Mouse (Mus musculus): ENCODE measurements around the gene Cfl1. TPM values are rescaled to one million over a fixed set of nuclear protein-coding genes. Genes with fewer than 3 reads are reported as not detected.
A peak's percentile ranks its signal among the peaks of the same experiment; 100 is the strongest.
"Not testable (repeated sequence)": the region's sequence is repeated elsewhere in the genome, so short reads cannot be mapped to it uniquely, and the experiment has no call there.

The Cfl1 gene
- polyA plus RNA-seq, 1 experiment from 2014 or later: 3,620 TPM

GRCm38 (mm10) chr19:5485371-5485770 lies 4.9 kb upstream of the Cfl1 start:
- Histone ChIP-seq H3K9ac (no peak overlapping the region), H3K27ac (no peak overlapping the region), H3K4me2 (replicated peaks) (no peak overlapping the region), H3K4me1 (replicated peaks; ENCODE audit: control insufficient read depth, insufficient read depth, low read length) (peaks cover 18% of the 10 kb centered on the region; the same call in 1 of the 2 replicates), H3K27me3 (ENCODE audit: control insufficient read depth, insufficient read depth, low read length) (no peaks in the 10 kb centered on the region), H3K9me3 (ENCODE audit: control insufficient read depth, low read length) (no peaks in the 10 kb centered on the region), H3K36me3 (replicated peaks; ENCODE audit: control insufficient read depth, insufficient read depth) (peaks cover 56% of the 10 kb centered on the region), H3K4me3 (replicated peaks; ENCODE audit: low read length) (no peak overlapping the region)
- ATAC-seq (ENCODE audit: low FRiP score): no peak
- DNase-seq (ENCODE audit: low spot score): no peak
- WGBS: 92% methylated on average over 8 of the region's 8 CpGs

DNA sequence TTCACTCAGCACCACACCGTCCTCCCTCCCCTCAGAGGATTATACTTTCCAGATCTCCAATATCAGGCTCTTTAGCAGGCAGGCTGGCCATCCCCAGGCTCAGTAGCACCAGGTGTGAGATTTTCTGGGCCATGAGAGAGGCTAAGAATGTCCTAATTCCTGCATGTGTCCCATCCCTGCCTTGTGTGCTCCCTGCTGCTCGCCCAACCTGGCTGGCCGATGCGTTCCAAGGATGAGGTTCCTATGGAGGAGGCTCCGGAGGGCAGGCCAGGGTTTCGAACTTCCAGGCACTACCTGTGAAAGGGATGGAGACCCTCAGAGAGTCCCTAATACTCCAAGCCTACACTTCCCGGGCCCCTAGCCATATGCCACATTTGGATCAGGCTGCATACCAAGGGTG lies 4.4 kb upstream of the Cfl1 start:
- no peak overlapping the region for H3K27ac ChIP-seq
- H3K9ac ChIP-seq: no peak overlapping the region
- H3K36me3 ChIP-seq (replicated peaks; ENCODE audit: control insufficient read depth, insufficient read depth): peaks cover 51% of the 10 kb centered on the region
- ATAC-seq (ENCODE audit: low FRiP score) (no peak), DNase-seq (ENCODE audit: low spot score) (no peak)
- H3K4me1 ChIP-seq (replicated peaks; ENCODE audit: control insufficient read depth, insufficient read depth, low read length): peaks cover 18% of the 10 kb centered on the region; the same call in 1 of the 2 replicates
- H3K4me3 ChIP-seq (replicated peaks; ENCODE audit: low read length): no peak overlapping the region
- WGBS: 92% methylated on average over 7 of the region's 7 CpGs
- H3K9me3 ChIP-seq (ENCODE audit: control insufficient read depth, low read length): no peaks in the 10 kb centered on the region
- H3K4me2 ChIP-seq (replicated peaks): no peak overlapping the region
- no peaks in the 10 kb centered on the region for H3K27me3 ChIP-seq (ENCODE audit: control insufficient read depth, insufficient read depth, low read length)

DNA sequence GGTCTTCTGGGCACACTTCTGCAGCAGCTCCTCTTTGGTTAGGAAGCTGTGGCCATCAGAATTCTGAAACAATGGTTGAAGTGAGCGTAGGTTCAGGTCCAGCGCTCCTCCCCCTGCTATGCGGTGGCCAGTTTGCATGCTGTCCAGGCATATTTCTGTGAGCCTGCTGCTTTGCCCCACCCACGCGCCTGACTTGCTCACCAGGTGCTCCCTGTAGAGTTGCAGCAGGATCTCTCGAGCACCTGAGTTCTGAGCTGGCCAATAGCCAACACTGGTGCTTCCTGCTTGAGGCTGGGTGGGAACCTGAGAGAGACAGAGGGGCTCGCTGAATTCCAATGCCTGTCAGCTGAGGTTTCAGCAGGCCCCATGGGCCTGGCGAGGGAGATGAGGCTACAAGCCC lies 4.0 kb upstream of the Cfl1 start:
- Histone ChIP-seq H3K9me3 (ENCODE audit: control insufficient read depth, low read length) (no peaks in the 10 kb centered on the region), H3K4me2 (replicated peaks) (no peak overlapping the region), H3K27me3 (ENCODE audit: control insufficient read depth, insufficient read depth, low read length) (no peaks in the 10 kb centered on the region), H3K9ac (no peak overlapping the region), H3K4me1 (replicated peaks; ENCODE audit: control insufficient read depth, insufficient read depth, low read length) (peaks cover 18% of the 10 kb centered on the region; the same call in 1 of the 2 replicates), H3K27ac (no peak overlapping the region), H3K36me3 (replicated peaks; ENCODE audit: control insufficient read depth, insufficient read depth) (peaks cover 47% of the 10 kb centered on the region), H3K4me3 (replicated peaks; ENCODE audit: low read length) (no peak overlapping the region)
- no peak for ATAC-seq (ENCODE audit: low FRiP score)
- 91% methylated on average over 8 of the region's 8 CpGs for WGBS
- no peak for DNase-seq (ENCODE audit: low spot score)

- Histone ChIP-seq H3K36me3 (replicated peaks; ENCODE audit: control insufficient read depth, insufficient read depth) (peaks cover 43% of the 10 kb centered on the region), H3K9ac (no peak overlapping the region), H3K9me3 (ENCODE audit: control insufficient read depth, low read length) (no peaks in the 10 kb centered on the region), H3K27me3 (ENCODE audit: control insufficient read depth, insufficient read depth, low read length) (no peaks in the 10 kb centered on the region), H3K4me2 (replicated peaks) (peak overlapping the region; percentile 86; the same call in 1 of the 2 replicates), H3K27ac (no peak overlapping the region), H3K4me3 (replicated peaks; ENCODE audit: low read length) (peak overlapping the region; percentile 46; the same call in 1 of the 2 replicates), H3K4me1 (replicated peaks; ENCODE audit: control insufficient read depth, insufficient read depth, low read length) (peaks cover 20% of the 10 kb centered on the region)
- 88% methylated on average over 4 of the region's 4 CpGs for WGBS
- DNase-seq (ENCODE audit: low spot score) (no peak), ATAC-seq (ENCODE audit: low FRiP score) (no peak)
These were observed 3.5 kb upstream of the Cfl1 start for GRCm38 (mm10) chr19:5486771-5487170.

DNA sequence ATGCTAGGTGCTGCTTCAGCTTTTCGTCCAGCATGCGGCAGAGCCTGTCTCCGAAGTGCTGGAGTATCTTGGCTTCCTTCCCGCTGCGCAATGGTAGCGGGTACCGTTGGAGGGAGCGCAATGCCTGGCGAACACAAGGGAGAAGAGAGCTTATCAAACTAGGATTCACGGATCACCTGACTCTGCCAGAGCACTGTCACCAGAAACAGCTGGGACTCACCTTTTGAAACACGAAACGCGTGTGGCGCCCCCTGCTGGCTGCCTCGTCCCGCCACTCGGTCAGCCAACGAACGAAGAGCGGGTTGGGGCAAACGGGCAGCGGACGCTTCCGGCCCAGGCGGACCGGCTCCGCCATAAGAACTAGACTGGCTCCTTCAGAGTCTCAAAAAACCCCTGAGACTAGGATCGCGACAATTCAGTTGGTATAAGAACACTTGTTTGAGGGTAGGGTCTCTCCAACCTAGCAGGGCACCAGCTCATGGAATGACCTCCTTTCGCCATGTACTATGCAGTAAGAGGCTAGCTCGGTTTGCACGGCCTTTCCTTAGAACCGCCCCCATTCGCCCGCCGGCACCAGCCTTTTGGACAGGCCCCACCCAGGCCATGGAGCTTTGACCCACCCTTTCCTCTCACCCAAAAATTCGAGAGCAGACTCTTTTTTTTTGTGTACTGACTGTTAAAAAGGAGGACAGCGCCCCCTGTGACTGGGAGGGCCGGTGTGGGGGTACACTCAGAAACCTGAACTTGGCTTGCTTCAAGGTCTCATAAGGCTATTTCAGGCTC lies 2.3 kb upstream of the Cfl1 start, which contains the start of gene Mus81:
TSS of gene Mus81 (minus strand) at position 635 of the 783 bp plus-strand sequence.
- peak within 1 kb of the TSS; percentile 86 for H3K4me2 ChIP-seq (replicated peaks)
- H3K27ac ChIP-seq: peak within 1 kb of the TSS; percentile 99
- H3K9me3 ChIP-seq (ENCODE audit: control insufficient read depth, low read length): no peaks in the 10 kb centered on the region
- peaks cover 43% of the 10 kb centered on the region for H3K36me3 ChIP-seq (replicated peaks; ENCODE audit: control insufficient read depth, insufficient read depth)
- H3K4me3 ChIP-seq (replicated peaks; ENCODE audit: low read length): peak within 1 kb of the TSS; percentile 46
- under 1% methylated on average over 39 of the region's 39 CpGs for WGBS
- peak; percentile 93 for DNase-seq (ENCODE audit: low spot score)
- ATAC-seq (ENCODE audit: low FRiP score): peak; percentile 63
- peaks cover 30% of the 10 kb centered on the region for H3K4me1 ChIP-seq (replicated peaks; ENCODE audit: control insufficient read depth, insufficient read depth, low read length)
- H3K27me3 ChIP-seq (ENCODE audit: control insufficient read depth, insufficient read depth, low read length): no peaks in the 10 kb centered on the region
- H3K9ac ChIP-seq: peak within 1 kb of the TSS; percentile 59

GRCm38 (mm10) chr19:5488878-5489571 lies 1.2 kb upstream of the Cfl1 start:
- peak; percentile 72 for ATAC-seq (ENCODE audit: low FRiP score)
- DNase-seq (ENCODE audit: low spot score): peak; percentile 84
- Histone ChIP-seq H3K9ac (peak overlapping the region; percentile 57), H3K4me2 (replicated peaks) (peak overlapping the region; percentile 86), H3K27ac (peak overlapping the region; percentile 99), H3K9me3 (ENCODE audit: control insufficient read depth, low read length) (no peaks in the 10 kb centered on the region), H3K4me1 (replicated peaks; ENCODE audit: control insufficient read depth, insufficient read depth, low read length) (peaks cover 30% of the 10 kb centered on the region), H3K4me3 (replicated peaks; ENCODE audit: low read length) (peak overlapping the region; percentile 46), H3K27me3 (ENCODE audit: control insufficient read depth, insufficient read depth, low read length) (no peaks in the 10 kb centered on the region), H3K36me3 (replicated peaks; ENCODE audit: control insufficient read depth, insufficient read depth) (peaks cover 43% of the 10 kb centered on the region)
- WGBS: 1% methylated on average over 26 of the region's 26 CpGs

GRCm38 (mm10) chr19:5489721-5490120 lies 534 bp upstream of the Cfl1 start:
- peak overlapping the region; percentile 86 for H3K4me2 ChIP-seq (replicated peaks)
- whole genome bisulfite sequencing: 51% methylated on average over 10 of the region's 10 CpGs
- not testable (repeated sequence) for DNase-seq (ENCODE audit: low spot score)

DNA sequence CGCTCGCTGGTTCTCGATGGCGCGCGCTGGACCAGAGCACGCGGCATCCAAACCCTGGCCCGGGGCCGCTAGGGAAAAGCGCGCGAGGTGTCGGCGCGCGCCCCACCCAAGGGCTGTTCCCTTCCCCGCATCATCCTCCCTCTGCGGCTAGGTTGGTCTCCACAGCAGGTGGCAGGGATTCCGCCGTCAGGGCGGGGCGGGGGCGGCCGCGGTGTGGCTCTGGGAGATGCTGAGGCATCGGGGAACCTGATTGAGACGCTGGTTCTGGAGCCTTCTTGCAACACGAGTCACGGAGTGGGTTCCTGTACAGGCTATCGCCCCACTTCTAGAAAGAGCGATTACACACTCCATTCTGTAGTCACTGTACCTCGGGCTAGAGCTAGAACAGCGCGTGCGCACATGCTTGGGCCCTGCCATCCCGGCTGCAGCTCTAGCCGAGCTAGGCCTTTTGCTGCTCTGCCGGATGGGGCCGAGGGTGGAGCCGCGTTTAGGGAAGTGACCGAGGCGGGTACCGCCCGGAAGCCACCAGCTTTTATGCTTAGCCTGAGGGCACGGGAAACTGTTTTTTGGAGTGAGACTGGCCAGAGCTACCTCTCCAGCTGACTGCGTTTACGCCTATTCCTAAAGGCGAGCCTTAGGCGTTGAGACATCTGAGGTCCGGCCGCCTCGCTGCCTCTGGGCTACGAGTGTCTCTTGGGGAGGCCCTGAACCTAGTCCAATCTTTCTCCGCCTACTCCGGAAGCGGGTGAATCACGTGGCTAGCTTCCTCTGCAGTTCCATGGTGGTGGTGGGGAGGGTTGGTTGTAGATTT lies 848 bp downstream of the Cfl1 start:
- Histone ChIP-seq H3K36me3 (replicated peaks; ENCODE audit: control insufficient read depth, insufficient read depth) (peaks cover 44% of the 10 kb centered on the region), H3K27ac (peak overlapping the region; percentile 99), H3K4me3 (replicated peaks; ENCODE audit: low read length) (peak overlapping the region; percentile 77), H3K4me1 (replicated peaks; ENCODE audit: control insufficient read depth, insufficient read depth, low read length) (peaks cover 30% of the 10 kb centered on the region), H3K4me2 (replicated peaks) (peak overlapping the region; percentile 86), H3K27me3 (ENCODE audit: control insufficient read depth, insufficient read depth, low read length) (no peaks in the 10 kb centered on the region), H3K9ac (peak overlapping the region; percentile 93), H3K9me3 (ENCODE audit: control insufficient read depth, low read length) (no peaks in the 10 kb centered on the region)
- ATAC-seq (ENCODE audit: low FRiP score): peak; percentile 44
- under 1% methylated on average over 58 of the region's 59 CpGs for WGBS
- peak; percentile 75 for DNase-seq (ENCODE audit: low spot score)

More at GRCm38 (mm10) chr19:5489721-5490120, 534 bp upstream of the Cfl1 start:
- not testable (repeated sequence) for H3K9ac ChIP-seq; ATAC-seq (ENCODE audit: low FRiP score); H3K27me3 ChIP-seq (ENCODE audit: control insufficient read depth, insufficient read depth, low read length); H3K9me3 ChIP-seq (ENCODE audit: control insufficient read depth, low read length)
- Histone ChIP-seq H3K36me3 (replicated peaks; ENCODE audit: control insufficient read depth, insufficient read depth) (peaks cover 43% of the 10 kb centered on the region), H3K4me3 (replicated peaks; ENCODE audit: low read length) (peak overlapping the region; percentile 77; the same call in 1 of the 2 replicates), H3K27ac (peak overlapping the region; percentile 99), H3K4me1 (replicated peaks; ENCODE audit: control insufficient read depth, insufficient read depth, low read length) (peaks cover 30% of the 10 kb centered on the region)

Data from hindbrain, embryonic 14.5 days (tissue).